Mouse (Mus musculus): ENCODE measurements around the gene Lmo3. TPM values are rescaled to one million over a fixed set of nuclear protein-coding genes. Genes with fewer than 3 reads are reported as not detected.

Lmo3 gene
- total and polyA plus RNA-seq, 3 experiments, result not detected

- no peak for DNase-seq (ENCODE audit: extremely low read depth)
- in situ Hi-C loops (cut with MboI; ENCODE audit: low pct_ligation_motif_present, low pct_unique_long_range_greater_than_20kb, low sequenced_read_pairs), result no loop called here
Measured at GRCm38 (mm10) chr6:138618396-138618795, 36.6 kb upstream of the Lmo3 start.

GRCm38 (mm10) chr6:138597016-138597415, 15.2 kb upstream of the Lmo3 start:
- no peaks in the 10 kb centered on the region for H3K36me3 ChIP-seq (replicated peaks in 1 of 2; ENCODE audit: control insufficient read depth in 1 of 2, insufficient read depth in 1 of 2, low read length in 1 of 2)
- H3K4me3 ChIP-seq (replicated peaks in 1 of 3; ENCODE audit: low read depth in 2 of 3, low read length in 2 of 3, poor library complexity in 1 of 3), result no peak overlapping the region
- dilution Hi-C loops (cut with MboI; ENCODE audit: extremely low pct_ligation_motif_present, extremely low pct_unique_long_range_greater_than_20kb, low sequenced_read_pairs), result no loop called here

More at GRCm38 (mm10) chr6:138618396-138618795, 36.6 kb upstream of the Lmo3 start:
- Histone ChIP-seq H3K79me2 (replicated peaks; ENCODE audit: control insufficient read depth, extremely low read depth, insufficient read depth, poor library complexity, severe bottlenecking) (no peaks in the 10 kb centered on the region), H3K9ac (ENCODE audit: insufficient read depth, low read depth) (no peak overlapping the region), H3K9me3 (replicated peaks; ENCODE audit: low read length) (peaks cover 38% of the 10 kb centered on the region), H3K27ac (ENCODE audit: insufficient read depth, low read depth) (no peak overlapping the region), H3K27me3 (replicated peaks) (no peaks in the 10 kb centered on the region), H3K4me3 (replicated peaks in 1 of 3; ENCODE audit: low read depth in 2 of 3, low read length in 2 of 3, poor library complexity in 1 of 3) (no peak overlapping the region), H3K36me3 (replicated peaks in 1 of 2; ENCODE audit: control insufficient read depth in 1 of 2, insufficient read depth in 1 of 2, low read length in 1 of 2) (no peaks in the 10 kb centered on the region), H3K4me2 (ENCODE audit: insufficient read depth, low read depth, poor library complexity, severe bottlenecking) (no peak overlapping the region), H3K4me1 (ENCODE audit: control insufficient read depth in 1 of 2, insufficient read depth in 2 of 2) (no peaks in the 10 kb centered on the region)
- TF ChIP-seq BHLHE40 (IDR thresholded peaks at IDR 0.05; ENCODE audit: low read depth, low read length) (no peak), ZNF384 (IDR thresholded peaks at IDR 0.05; ENCODE audit: low read depth, low read length) (no peak), JUN (IDR thresholded peaks at IDR 0.05; ENCODE audit: insufficient read depth, low read depth, low read length) (no peak), MAX (IDR thresholded peaks at IDR 0.05; ENCODE audit: low read length) (no peak), CHD1 (IDR thresholded peaks at IDR 0.05; ENCODE audit: low read depth, low read length) (no peak), UBTF (IDR thresholded peaks at IDR 0.05; ENCODE audit: low read depth, low read length) (no peak)
- dilution Hi-C loops (cut with MboI; ENCODE audit: extremely low pct_ligation_motif_present, extremely low pct_unique_long_range_greater_than_20kb, low sequenced_read_pairs), result no loop called here

More at GRCm38 (mm10) chr6:138597016-138597415, 15.2 kb upstream of the Lmo3 start:
- Histone ChIP-seq H3K4me1 (ENCODE audit: control insufficient read depth in 1 of 2, insufficient read depth in 2 of 2) (no peaks in the 10 kb centered on the region), H3K27ac (ENCODE audit: insufficient read depth, low read depth) (no peak overlapping the region), H3K27me3 (replicated peaks) (no peaks in the 10 kb centered on the region), H3K79me2 (replicated peaks; ENCODE audit: control insufficient read depth, extremely low read depth, insufficient read depth, poor library complexity, severe bottlenecking) (no peaks in the 10 kb centered on the region), H3K9me3 (replicated peaks; ENCODE audit: low read length) (peaks cover 44% of the 10 kb centered on the region), H3K9ac (ENCODE audit: insufficient read depth, low read depth) (no peak overlapping the region), H3K4me2 (ENCODE audit: insufficient read depth, low read depth, poor library complexity, severe bottlenecking) (no peak overlapping the region)
- in situ Hi-C loops (cut with MboI; ENCODE audit: low pct_ligation_motif_present, low pct_unique_long_range_greater_than_20kb, low sequenced_read_pairs), result no loop called here
- no peak for DNase-seq (ENCODE audit: extremely low read depth)
- TF ChIP-seq POLR2A (IDR thresholded peaks at IDR 0.05; ENCODE audit: low read depth, low read length), result no peak
- TF ChIP-seq GABPA (IDR thresholded peaks at IDR 0.05; ENCODE audit: insufficient replicate concordance, low read depth, low read length), result no peak
- no peak for TF ChIP-seq NRF1 (IDR thresholded peaks at IDR 0.05; ENCODE audit: low read depth, low read length)
- no peak for TF ChIP-seq RCOR1 (conservative IDR thresholded peaks at IDR 0.05; ENCODE audit: low read depth, low read length)
- no peak for TF ChIP-seq SIN3A (IDR thresholded peaks at IDR 0.05; ENCODE audit: low read length)
- no peak for TF ChIP-seq JUND (conservative IDR thresholded peaks at IDR 0.05; ENCODE audit: low read depth, low read length)
- no peak for TF ChIP-seq USF1 (IDR thresholded peaks at IDR 0.05; ENCODE audit: low read depth, low read length)
- no peak for TF ChIP-seq MYC (IDR thresholded peaks at IDR 0.05; ENCODE audit: low read depth, low read length)
- no peak for TF ChIP-seq ETS1 (conservative IDR thresholded peaks at IDR 0.05; ENCODE audit: low read depth, low read length)
- no peak for TF ChIP-seq ZNF384 (IDR thresholded peaks at IDR 0.05; ENCODE audit: low read depth, low read length)
- no peak for TF ChIP-seq MEF2A (IDR thresholded peaks at IDR 0.05; ENCODE audit: borderline replicate concordance, low read depth, low read length)
- no peak for TF ChIP-seq EP300 (IDR thresholded peaks at IDR 0.05; ENCODE audit: low read length)
- no peak for TF ChIP-seq ZC3H11A (IDR thresholded peaks at IDR 0.05; ENCODE audit: low read depth, low read length)
- TF ChIP-seq UBTF (IDR thresholded peaks at IDR 0.05; ENCODE audit: low read depth, low read length), result no peak
- TF ChIP-seq USF2 (conservative IDR thresholded peaks at IDR 0.05; ENCODE audit: low read depth, low read length), result no peak
- TF ChIP-seq NELFE (IDR thresholded peaks at IDR 0.05; ENCODE audit: low read depth, low read length), result no peak
- TF ChIP-seq KAT2A (IDR thresholded peaks at IDR 0.05; ENCODE audit: insufficient replicate concordance, low read length), result no peak
- TF ChIP-seq ELF1 (IDR thresholded peaks at IDR 0.05; ENCODE audit: low read depth, low read length), result no peak
- no peak for TF ChIP-seq TBP (conservative IDR thresholded peaks at IDR 0.05; ENCODE audit: low read depth, low read length)
